Mouse (Mus musculus): ENCODE data around the gene Slc38a3. TPM values are rescaled to one million over a fixed set of nuclear protein-coding genes. Genes with fewer than 3 reads are reported as not detected.

Slc38a3 gene
- polyA plus RNA-seq, 1 experiment from 2014 or later = 5.1 TPM

DNA sequence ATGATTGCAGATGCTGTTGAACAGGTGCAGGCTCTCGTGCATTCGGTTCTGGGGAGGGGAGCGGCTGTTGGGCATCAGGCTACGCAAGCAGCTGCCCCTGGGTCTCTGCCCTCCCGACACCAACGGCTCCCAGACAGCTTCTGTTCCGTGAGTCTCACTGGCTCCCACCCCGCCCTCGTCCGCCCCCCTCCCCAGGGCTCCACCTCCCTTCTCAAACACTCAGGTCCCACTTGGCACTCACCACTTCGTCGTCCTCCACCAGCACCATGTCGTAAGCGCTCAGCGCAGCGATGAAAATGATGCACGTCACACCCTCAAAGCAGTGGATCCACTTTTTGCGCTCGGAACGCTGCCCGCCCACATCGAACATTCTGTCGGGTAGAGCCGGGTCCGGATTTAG, 7.0 kb upstream of the Slc38a3 start:
- peak overlapping the region; percentile 76 for H3K4me2 ChIP-seq
- H3K4me3 ChIP-seq = peak overlapping the region; percentile 36
- H3K27ac ChIP-seq = no peak overlapping the region
- no peaks in the 10 kb centered on the region for H3K9me3 ChIP-seq
- ATAC-seq (ENCODE audit: insufficient number of reproducible peaks, low FRiP score, low TSS enrichment, low read depth) = no peak
- H3K4me1 ChIP-seq = peaks cover 18% of the 10 kb centered on the region
- peaks cover 30% of the 10 kb centered on the region for H3K27me3 ChIP-seq
- no peaks in the 10 kb centered on the region for H3K36me3 ChIP-seq
- H3K9ac ChIP-seq = no peak overlapping the region
- WGBS = 1% methylated on average over 25 of the region's 25 CpGs

DNA sequence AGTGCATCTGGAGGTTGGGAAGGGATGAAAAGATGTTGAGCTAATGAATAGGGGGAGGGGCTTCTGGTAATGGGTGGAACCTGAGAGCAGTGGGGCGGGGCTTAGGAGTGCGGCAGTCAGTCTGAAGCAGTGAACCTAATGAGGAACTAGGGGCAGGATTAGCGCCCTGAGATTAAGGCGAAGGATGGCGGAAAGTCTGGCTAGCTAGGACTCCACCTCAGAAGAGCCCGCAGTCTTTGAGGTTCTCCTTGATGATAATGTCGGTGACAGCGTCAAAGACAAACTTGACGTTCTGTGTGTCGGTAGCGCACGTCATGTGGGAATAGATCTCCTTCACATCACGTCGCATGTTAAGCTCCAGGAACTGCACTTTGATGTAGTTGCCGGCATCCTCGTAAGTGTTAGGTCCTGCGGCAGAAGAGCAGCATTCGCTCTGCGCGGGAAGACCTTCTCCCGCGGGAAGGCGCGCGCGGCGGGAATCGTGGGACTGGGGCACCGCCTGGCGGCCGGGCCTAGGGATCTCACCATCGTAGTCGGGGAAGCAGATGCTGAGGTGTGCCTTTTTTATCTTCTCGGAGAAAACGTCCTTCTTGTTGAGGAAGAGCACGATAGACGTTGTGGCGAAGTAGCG, 6.5 kb upstream of the Slc38a3 start:
- Histone ChIP-seq H3K9ac (no peak overlapping the region), H3K27ac (no peak overlapping the region), H3K4me1 (peaks cover 18% of the 10 kb centered on the region), H3K36me3 (no peaks in the 10 kb centered on the region), H3K9me3 (no peaks in the 10 kb centered on the region), H3K4me2 (peak overlapping the region; percentile 76), H3K27me3 (peaks cover 30% of the 10 kb centered on the region), H3K4me3 (peak overlapping the region; percentile 36)
- WGBS = under 1% methylated on average over 39 of the region's 39 CpGs
- ATAC-seq (ENCODE audit: insufficient number of reproducible peaks, low FRiP score, low TSS enrichment, low read depth) = no peak

DNA sequence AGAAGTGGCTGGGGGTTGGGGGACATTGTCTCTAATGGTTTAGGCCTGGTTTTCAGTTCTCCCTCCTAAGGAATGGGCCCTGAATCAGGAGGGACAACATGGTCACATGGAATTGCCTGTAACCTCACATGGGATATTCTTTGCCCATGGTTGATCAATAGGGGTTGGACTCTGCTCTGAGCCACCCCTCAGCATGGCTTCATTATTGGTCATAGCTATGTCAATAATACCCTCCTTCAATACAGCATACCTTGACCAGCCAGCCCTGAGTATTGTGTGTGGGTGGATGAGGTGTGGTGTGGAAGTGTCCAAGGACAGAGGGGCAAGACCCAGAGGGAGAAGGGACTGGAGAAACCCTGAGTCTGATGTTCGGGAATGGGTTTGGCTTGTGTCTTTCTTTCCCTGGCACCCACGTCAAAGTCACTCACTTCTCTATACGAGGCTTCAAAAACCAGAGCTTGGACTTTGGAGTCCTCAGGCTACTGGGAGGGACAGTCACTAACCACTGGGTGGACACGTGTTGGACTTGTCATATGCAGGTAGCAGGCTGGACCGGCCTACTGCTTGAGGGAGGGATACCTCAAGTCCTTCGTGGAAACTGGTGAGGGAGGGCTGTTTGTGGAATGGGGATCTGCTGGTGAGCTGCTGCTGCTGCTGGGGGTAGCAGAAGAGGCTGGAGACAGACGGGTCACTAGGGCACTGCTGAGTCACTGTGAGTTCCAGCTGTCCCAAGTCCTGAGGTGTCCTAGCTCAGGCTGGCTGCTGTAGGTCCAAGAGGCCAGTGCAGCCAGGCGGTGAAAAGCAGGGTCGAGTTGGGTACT, 5.5 kb upstream of the Slc38a3 start:
- no peak overlapping the region for H3K4me3 ChIP-seq
- H3K27ac ChIP-seq = no peak overlapping the region
- no peak overlapping the region for H3K4me2 ChIP-seq
- H3K9me3 ChIP-seq = no peaks in the 10 kb centered on the region
- no peaks in the 10 kb centered on the region for H3K36me3 ChIP-seq
- H3K4me1 ChIP-seq = peaks cover 18% of the 10 kb centered on the region
- WGBS = 66% methylated on average over 9 of the region's 9 CpGs
- H3K27me3 ChIP-seq = peaks cover 30% of the 10 kb centered on the region
- no peak overlapping the region for H3K9ac ChIP-seq
- ATAC-seq (ENCODE audit: insufficient number of reproducible peaks, low FRiP score, low TSS enrichment, low read depth) = no peak

DNA sequence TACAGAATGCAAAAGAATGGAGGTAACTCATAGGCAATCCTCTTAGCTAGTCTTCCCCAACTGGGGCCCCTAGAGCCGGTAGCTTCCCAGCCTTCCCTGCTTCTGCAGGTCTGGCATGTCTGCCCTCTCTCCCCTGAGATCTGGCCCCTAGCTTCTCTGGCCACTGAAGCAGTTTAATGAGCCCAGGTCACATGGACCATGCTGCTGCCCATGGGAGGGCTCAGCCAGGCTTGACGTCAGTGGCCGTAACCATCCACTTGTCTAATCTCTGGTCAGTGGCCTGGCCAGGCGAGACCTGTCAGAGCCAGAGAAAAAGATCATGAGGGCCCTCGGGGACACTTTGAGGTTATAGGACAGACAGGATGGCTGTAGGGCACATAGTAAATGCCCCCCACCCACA, 929 bp upstream of the Slc38a3 start:
- peaks cover 21% of the 10 kb centered on the region for H3K4me1 ChIP-seq
- no peaks in the 10 kb centered on the region for H3K36me3 ChIP-seq
- 63% methylated on average over 5 of the region's 5 CpGs for WGBS
- no peaks in the 10 kb centered on the region for H3K9me3 ChIP-seq
- H3K27ac ChIP-seq = no peak overlapping the region
- no peak overlapping the region for H3K9ac ChIP-seq
- ATAC-seq (ENCODE audit: insufficient number of reproducible peaks, low FRiP score, low TSS enrichment, low read depth) = no peak
- H3K4me2 ChIP-seq = no peak overlapping the region
- peaks cover 19% of the 10 kb centered on the region for H3K27me3 ChIP-seq
- H3K4me3 ChIP-seq = no peak overlapping the region

DNA sequence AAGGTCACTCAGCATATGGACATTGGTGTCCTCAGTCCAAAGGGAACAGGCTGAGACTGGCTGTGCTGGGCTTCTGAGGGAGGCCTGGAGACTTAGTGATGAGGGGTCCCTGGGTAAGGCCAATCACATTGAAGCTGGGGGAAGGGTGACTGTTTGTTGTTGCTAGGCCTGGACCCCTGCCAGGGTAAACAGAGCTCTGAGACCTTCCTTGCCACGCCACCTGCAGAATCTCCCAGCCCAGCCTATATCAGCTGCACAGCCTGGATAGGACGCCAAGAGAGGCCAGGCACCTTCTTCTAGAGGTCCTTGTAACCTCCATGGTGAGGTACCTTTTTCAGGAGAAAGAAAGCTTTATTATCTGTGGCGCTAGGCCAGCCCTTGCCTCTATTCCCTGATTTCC, 414 bp downstream of the Slc38a3 start:
- no peak overlapping the region for H3K4me3 ChIP-seq
- no peak overlapping the region for H3K4me2 ChIP-seq
- H3K36me3 ChIP-seq = no peaks in the 10 kb centered on the region
- no peak overlapping the region for H3K9ac ChIP-seq
- WGBS = 79% methylated on average over 3 of the region's 3 CpGs
- H3K27me3 ChIP-seq = peaks cover 14% of the 10 kb centered on the region
- ATAC-seq (ENCODE audit: insufficient number of reproducible peaks, low FRiP score, low TSS enrichment, low read depth) = no peak
- H3K9me3 ChIP-seq = no peaks in the 10 kb centered on the region
- peaks cover 21% of the 10 kb centered on the region for H3K4me1 ChIP-seq
- no peak overlapping the region for H3K27ac ChIP-seq

DNA sequence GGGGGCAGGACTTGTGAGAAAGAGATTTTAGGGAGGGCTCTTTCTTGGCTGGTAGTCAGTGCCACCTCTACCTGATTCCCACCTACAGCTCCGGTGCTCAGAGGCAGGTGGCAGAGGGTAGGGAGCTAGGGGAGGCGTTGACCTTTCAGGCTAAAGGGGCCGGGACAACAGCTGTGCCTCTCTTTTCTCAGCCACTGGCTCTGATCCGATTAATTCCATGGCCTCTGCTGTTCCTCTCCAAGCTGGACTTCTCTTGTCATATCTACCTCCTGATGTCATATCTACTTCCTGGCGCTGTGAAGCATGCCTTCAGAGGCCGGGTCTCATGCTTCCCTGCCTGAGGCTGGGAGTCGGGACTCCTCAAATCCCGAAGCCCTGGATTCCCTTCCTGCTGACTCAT, 1.3 kb downstream of the Slc38a3 start:
- no peaks in the 10 kb centered on the region for H3K9me3 ChIP-seq
- no peaks in the 10 kb centered on the region for H3K36me3 ChIP-seq
- WGBS = 43% methylated on average over 8 of the region's 8 CpGs
- H3K4me3 ChIP-seq = no peak overlapping the region
- no peak for ATAC-seq (ENCODE audit: insufficient number of reproducible peaks, low FRiP score, low TSS enrichment, low read depth)
- no peak overlapping the region for H3K27ac ChIP-seq
- H3K27me3 ChIP-seq = peaks cover 14% of the 10 kb centered on the region
- H3K4me1 ChIP-seq = peaks cover 21% of the 10 kb centered on the region
- no peak overlapping the region for H3K9ac ChIP-seq
- H3K4me2 ChIP-seq = no peak overlapping the region; the same call in 1 of the 2 replicates

DNA sequence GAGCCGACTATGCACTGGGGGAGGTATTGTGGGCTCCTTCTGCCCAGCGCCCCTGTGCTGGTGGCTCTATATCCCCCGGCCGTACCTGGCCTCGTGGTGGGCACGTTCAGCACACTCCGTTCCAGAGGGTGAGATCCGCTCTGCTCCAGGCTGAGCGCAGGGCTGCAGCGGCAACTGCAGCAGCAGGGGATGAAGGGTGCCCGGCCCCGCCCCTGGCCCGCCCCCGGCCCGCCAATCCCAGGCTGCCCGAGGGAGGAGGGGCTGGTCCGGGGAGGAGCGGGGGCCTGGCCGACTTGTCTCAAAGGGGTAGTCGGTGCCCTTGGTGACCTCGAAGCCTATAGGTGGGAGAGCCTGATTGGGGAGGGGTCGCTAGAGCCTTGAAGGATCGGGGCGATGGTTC, 2.1 kb downstream of the Slc38a3 start:
- Histone ChIP-seq H3K27ac (0 out of 2 replicates have a peak overlapping the region, but pooled peaks have one; percentile 57), H3K4me2 (peak overlapping the region; percentile 92), H3K27me3 (peaks cover 14% of the 10 kb centered on the region), H3K9ac (peak overlapping the region; percentile 37; the same call in 1 of the 2 replicates), H3K4me1 (peaks cover 21% of the 10 kb centered on the region), H3K9me3 (no peaks in the 10 kb centered on the region), H3K4me3 (peak overlapping the region; percentile 49), H3K36me3 (no peaks in the 10 kb centered on the region)
- 0% methylated on average over 24 of the region's 24 CpGs for WGBS
- ATAC-seq (ENCODE audit: insufficient number of reproducible peaks, low FRiP score, low TSS enrichment, low read depth) = peak; percentile 88

DNA sequence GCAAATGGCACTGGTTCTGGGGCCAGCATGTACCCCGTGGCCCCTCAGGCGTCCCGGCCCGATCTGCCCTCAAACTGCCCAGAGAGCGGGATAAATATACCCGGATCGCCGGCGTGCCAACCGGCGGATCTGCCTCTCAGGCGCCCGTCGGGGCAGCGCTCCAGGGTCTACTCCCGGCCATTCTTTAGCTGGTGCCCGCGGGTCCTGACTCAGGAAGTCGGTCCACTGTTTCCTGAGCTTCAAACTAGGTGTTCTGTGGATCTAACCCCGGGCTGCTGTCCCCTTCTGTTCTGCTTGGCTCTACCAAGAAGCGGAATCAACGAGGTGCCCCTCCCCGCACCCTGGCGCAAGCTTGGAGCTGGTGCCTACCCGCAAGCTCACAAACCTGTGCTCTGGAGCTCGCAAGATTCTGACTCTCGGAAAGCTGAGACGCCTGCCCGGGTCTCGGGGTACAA, 2.6 kb downstream of the Slc38a3 start:
- Histone ChIP-seq H3K36me3 (no peaks in the 10 kb centered on the region), H3K27me3 (peaks cover 14% of the 10 kb centered on the region), H3K4me2 (peak overlapping the region; percentile 92), H3K27ac (0 out of 2 replicates have a peak overlapping the region, but pooled peaks have one; percentile 57), H3K4me3 (peak overlapping the region; percentile 49), H3K9me3 (no peaks in the 10 kb centered on the region), H3K9ac (peak overlapping the region; percentile 37; the same call in 1 of the 2 replicates), H3K4me1 (peaks cover 21% of the 10 kb centered on the region)
- no peak for ATAC-seq (ENCODE audit: insufficient number of reproducible peaks, low FRiP score, low TSS enrichment, low read depth)
- WGBS = under 1% methylated on average over 30 of the region's 30 CpGs

DNA sequence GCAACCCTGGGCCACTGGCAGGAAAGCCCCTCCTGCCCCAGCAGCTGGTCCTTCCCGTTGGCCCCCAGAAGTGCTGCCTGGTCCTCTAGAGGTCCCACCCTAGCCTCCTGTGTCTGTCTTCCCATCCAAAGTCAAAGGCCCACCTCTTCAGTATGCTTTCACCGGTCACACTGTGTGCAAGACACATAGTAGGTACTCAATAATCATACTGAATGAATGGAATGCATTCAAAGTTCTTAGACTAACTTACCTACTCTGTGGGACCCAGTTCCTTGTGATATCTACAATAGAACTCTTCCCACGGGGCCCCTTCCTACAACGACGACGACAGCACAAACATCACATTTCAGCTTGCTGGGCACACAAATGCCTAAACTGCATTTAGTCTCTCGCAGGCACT, 4.0 kb downstream of the Slc38a3 start:
- Histone ChIP-seq H3K4me1 (peaks cover 27% of the 10 kb centered on the region), H3K27me3 (peaks cover 14% of the 10 kb centered on the region), H3K4me3 (no peak overlapping the region), H3K27ac (no peak overlapping the region), H3K4me2 (no peak overlapping the region), H3K9ac (no peak overlapping the region), H3K36me3 (no peaks in the 10 kb centered on the region), H3K9me3 (no peaks in the 10 kb centered on the region)
- 80% methylated on average over 7 of the region's 7 CpGs for WGBS
- no peak for ATAC-seq (ENCODE audit: insufficient number of reproducible peaks, low FRiP score, low TSS enrichment, low read depth)

DNA sequence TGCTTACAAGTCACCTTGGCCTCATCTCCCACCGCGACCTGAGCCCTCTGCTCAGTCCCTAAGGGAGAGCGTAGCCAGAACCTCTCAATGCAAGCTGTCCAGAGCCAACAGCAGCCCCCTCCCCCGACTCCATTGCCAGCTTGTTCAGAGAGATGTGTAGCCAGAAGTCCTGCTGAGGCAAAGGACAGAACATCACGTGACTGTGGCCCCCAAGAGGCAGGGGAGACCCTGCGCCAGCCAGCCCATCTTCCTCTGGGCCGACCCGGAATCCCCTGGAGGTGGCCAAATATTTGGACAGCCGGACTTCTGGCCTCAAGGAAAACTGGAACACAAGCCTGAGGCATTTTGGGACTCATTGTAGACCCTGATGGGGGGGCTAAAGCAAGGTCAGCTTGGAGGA, 5.8 kb downstream of the Slc38a3 start:
- peaks cover 14% of the 10 kb centered on the region for H3K27me3 ChIP-seq
- 71% methylated on average over 9 of the region's 9 CpGs for WGBS
- no peaks in the 10 kb centered on the region for H3K36me3 ChIP-seq
- no peak for ATAC-seq (ENCODE audit: insufficient number of reproducible peaks, low FRiP score, low TSS enrichment, low read depth)
- H3K4me3 ChIP-seq = no peak overlapping the region
- H3K9ac ChIP-seq = no peak overlapping the region
- H3K9me3 ChIP-seq = no peaks in the 10 kb centered on the region
- no peak overlapping the region for H3K4me2 ChIP-seq
- H3K27ac ChIP-seq = no peak overlapping the region
- H3K4me1 ChIP-seq = peaks cover 37% of the 10 kb centered on the region

DNA sequence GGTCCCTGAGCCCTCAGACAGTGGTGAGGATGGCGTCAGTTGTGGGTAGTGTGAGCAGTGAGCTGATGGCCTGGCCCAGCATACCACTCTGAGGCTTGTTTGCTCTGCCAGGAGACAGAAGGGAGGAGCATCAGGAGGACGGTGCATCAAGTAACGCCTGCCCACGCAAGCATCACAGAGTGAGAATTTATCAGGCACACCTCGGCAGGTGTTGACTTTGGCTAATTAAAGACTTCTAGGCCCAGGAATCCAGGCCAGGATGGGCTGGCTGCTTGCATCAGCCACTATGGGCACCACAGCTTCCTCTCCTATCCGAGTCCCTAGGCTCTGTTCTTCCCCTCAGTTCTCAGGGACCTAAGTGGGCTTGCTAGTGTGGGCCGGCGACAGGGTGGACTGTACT, 7.0 kb downstream of the Slc38a3 start:
- no peak for ATAC-seq (ENCODE audit: insufficient number of reproducible peaks, low FRiP score, low TSS enrichment, low read depth)
- 82% methylated on average over 8 of the region's 8 CpGs for WGBS

DNA sequence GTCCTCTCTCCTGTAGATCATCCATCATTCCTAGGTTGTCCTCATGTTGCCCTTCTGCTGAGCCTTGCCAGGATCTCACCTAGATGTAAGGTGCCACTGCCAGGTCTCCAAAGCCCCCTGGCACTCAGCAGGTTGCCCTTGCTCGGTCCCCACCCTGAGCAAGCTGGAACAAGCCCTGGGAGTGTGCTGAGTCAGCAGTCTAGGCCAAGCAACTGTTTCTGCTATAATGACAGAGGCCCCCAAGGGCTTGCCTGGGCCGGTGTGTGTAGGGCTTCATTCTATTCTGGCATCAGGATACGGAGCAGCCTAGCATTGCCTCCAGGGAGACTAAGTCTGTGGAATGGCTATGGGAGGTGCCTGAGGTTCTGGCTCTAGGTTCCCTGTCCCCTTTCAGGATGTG, 8.6 kb downstream of the Slc38a3 start:
- 40% methylated on average over 3 of the region's 3 CpGs for WGBS
- Histone ChIP-seq H3K27me3 (peaks cover 4% of the 10 kb centered on the region), H3K27ac (no peak overlapping the region), H3K9ac (no peak overlapping the region), H3K4me2 (no peak overlapping the region), H3K9me3 (no peaks in the 10 kb centered on the region), H3K4me1 (peaks cover 16% of the 10 kb centered on the region), H3K4me3 (no peak overlapping the region), H3K36me3 (no peaks in the 10 kb centered on the region)
- no peak for ATAC-seq (ENCODE audit: insufficient number of reproducible peaks, low FRiP score, low TSS enrichment, low read depth)

More for the DNA sequence above, 7.0 kb downstream of the Slc38a3 start:
- Histone ChIP-seq H3K4me3 (no peak overlapping the region), H3K9me3 (no peaks in the 10 kb centered on the region), H3K4me1 (peaks cover 28% of the 10 kb centered on the region), H3K27me3 (peaks cover 14% of the 10 kb centered on the region), H3K9ac (no peak overlapping the region), H3K4me2 (no peak overlapping the region), H3K36me3 (no peaks in the 10 kb centered on the region), H3K27ac (no peak overlapping the region)

Data from limb, embryonic 15.5 days (tissue).